ENCODE assay signal across 20 mouse cellular contexts in the genomic region with DNA sequence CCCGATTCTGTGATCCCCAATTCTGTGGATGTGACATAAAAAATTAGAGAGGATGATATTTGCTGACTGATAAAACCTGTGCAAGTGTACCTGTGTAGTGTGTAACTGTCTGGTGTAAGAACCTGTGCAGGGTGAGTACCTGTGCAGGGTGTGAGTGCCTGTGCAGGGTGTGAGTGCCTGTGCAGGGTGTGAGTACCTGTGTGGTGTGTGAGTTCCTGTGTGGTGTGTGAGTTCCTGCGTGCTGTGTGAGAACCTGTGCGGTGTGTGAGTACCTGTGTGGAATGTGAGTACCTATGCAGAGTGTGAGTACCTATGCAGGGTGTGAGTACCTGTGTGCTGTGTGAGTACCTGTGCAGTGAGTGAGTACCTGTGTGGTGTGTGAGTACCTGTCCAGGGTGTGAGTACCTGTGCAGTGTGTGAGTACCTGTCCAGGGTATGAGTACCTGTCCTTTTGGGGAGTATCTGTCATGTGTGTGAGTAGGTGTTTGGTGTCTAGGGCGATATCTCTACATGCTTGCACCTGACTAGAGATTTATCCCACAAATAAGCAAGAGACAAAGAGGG.
DNase-seq lines count a peak whose midpoint lies in the region; ATAC-seq and TF ChIP-seq lines count a peak whose summit lies in the region.
"Had no signal": no experiment of that assay in that cellular context is flagged by ENCODE, and none has a peak within 500 bp of the region (broad histone marks: within the 10 kb centered on the region; RNA-seq: fewer than 3 reads in every experiment).

No protein-coding gene starts in this region.

- 95% methylated on average over 4 of the region's 4 CpGs for WGBS in forebrain, embryonic 13.5 days
- 96% methylated on average over 4 of the region's 4 CpGs for WGBS in forebrain, embryonic 15.5 days
- 90% methylated on average over 4 of the region's 4 CpGs for WGBS in intestine, embryonic 16.5 days
- WGBS in intestine, embryonic 15.5 days, result 93% methylated on average over 4 of the region's 4 CpGs
- WGBS in midbrain, embryonic 12.5 days, result 88% methylated on average over 4 of the region's 4 CpGs
- WGBS in midbrain, postnatal 0 days, result 96% methylated on average over 4 of the region's 4 CpGs
- WGBS in embryonic facial prominence, embryonic 15.5 days, result 92% methylated on average over 4 of the region's 4 CpGs
- WGBS in liver, postnatal 0 days (ENCODE audit: insufficient replicate concordance), result 75% methylated on average over 4 of the region's 4 CpGs

- H3K4me3 ChIP-seq in forebrain, embryonic 13.5 days, result no peak overlapping the region
- H3K4me3 ChIP-seq in forebrain, embryonic 15.5 days, result no peak overlapping the region
- no peak overlapping the region for H3K4me3 ChIP-seq in intestine, embryonic 16.5 days (ENCODE audit: low read length)
- no peak overlapping the region for H3K4me3 ChIP-seq in intestine, embryonic 15.5 days (replicated peaks)
- no peak overlapping the region for H3K4me3 ChIP-seq in midbrain, embryonic 12.5 days
- no peak overlapping the region for H3K4me3 ChIP-seq in midbrain, postnatal 0 days (ENCODE audit: low read depth, low read length)
- H3K4me3 ChIP-seq in embryonic facial prominence, embryonic 15.5 days (replicated peaks), result no peak overlapping the region
- no peak overlapping the region for H3K4me3 ChIP-seq in liver, postnatal 0 days (ENCODE audit: low read depth, low read length)
- H3K4me3 ChIP-seq: forebrain, embryonic 12.5 days; kidney, embryonic 15.5 days; liver, embryonic 15.5 days; neural tube, embryonic 12.5 days had no signal

- TF ChIP-seq CTCF in midbrain, postnatal 0 days (IDR thresholded peaks at IDR 0.05), result no peak
- TF ChIP-seq CTCF in liver, postnatal 0 days (IDR thresholded peaks at IDR 0.05; ENCODE audit: low read depth), result no peak

- no peaks in the 10 kb centered on the region for H3K36me3 ChIP-seq in forebrain, embryonic 13.5 days (ENCODE audit: poor library complexity, severe bottlenecking)
- no peaks in the 10 kb centered on the region; the same call in 1 of the 2 replicates for H3K36me3 ChIP-seq in forebrain, embryonic 15.5 days
- no peaks in the 10 kb centered on the region for H3K36me3 ChIP-seq in intestine, embryonic 16.5 days (ENCODE audit: control insufficient read depth, insufficient read depth, low read length)
- H3K36me3 ChIP-seq in intestine, embryonic 15.5 days, result no peaks in the 10 kb centered on the region
- H3K36me3 ChIP-seq in midbrain, embryonic 12.5 days, result peaks cover 6% of the 10 kb centered on the region; the same call in 1 of the 2 replicates
- H3K36me3 ChIP-seq in midbrain, postnatal 0 days (ENCODE audit: insufficient read depth, low read length), result peaks cover 6% of the 10 kb centered on the region; the same call in 1 of the 2 replicates
- H3K36me3 ChIP-seq in embryonic facial prominence, embryonic 15.5 days, result peaks cover 26% of the 10 kb centered on the region
- no peaks in the 10 kb centered on the region for H3K36me3 ChIP-seq in liver, postnatal 0 days (replicated peaks; ENCODE audit: insufficient read depth, low read length)
- H3K36me3 ChIP-seq: kidney, embryonic 15.5 days; liver, embryonic 15.5 days had no signal

- no peak overlapping the region for H3K9ac ChIP-seq in forebrain, embryonic 13.5 days
- no peak overlapping the region for H3K9ac ChIP-seq in forebrain, embryonic 15.5 days (replicated peaks)
- no peak overlapping the region for H3K9ac ChIP-seq in intestine, embryonic 16.5 days (ENCODE audit: low read depth, low read length)
- H3K9ac ChIP-seq in intestine, embryonic 15.5 days, result no peak overlapping the region
- no peak overlapping the region for H3K9ac ChIP-seq in midbrain, embryonic 12.5 days (replicated peaks)
- no peak overlapping the region for H3K9ac ChIP-seq in midbrain, postnatal 0 days (replicated peaks; ENCODE audit: low read length, poor library complexity, severe bottlenecking)
- no peak overlapping the region for H3K9ac ChIP-seq in embryonic facial prominence, embryonic 15.5 days
- no peak overlapping the region for H3K9ac ChIP-seq in liver, postnatal 0 days (replicated peaks)
- H3K9ac ChIP-seq: forebrain, embryonic 12.5 days; kidney, embryonic 15.5 days; liver, embryonic 15.5 days; neural tube, embryonic 12.5 days had no signal

- TF ChIP-seq EP300 in liver, postnatal 0 days (IDR thresholded peaks at IDR 0.05; ENCODE audit: low read depth), result no peak

- H3K27ac ChIP-seq in forebrain, embryonic 13.5 days, result no peak overlapping the region
- no peak overlapping the region for H3K27ac ChIP-seq in forebrain, embryonic 15.5 days (replicated peaks)
- no peak overlapping the region for H3K27ac ChIP-seq in intestine, embryonic 16.5 days (ENCODE audit: low read length)
- H3K27ac ChIP-seq in intestine, embryonic 15.5 days, result no peak overlapping the region
- no peak overlapping the region for H3K27ac ChIP-seq in midbrain, embryonic 12.5 days (replicated peaks)
- no peak overlapping the region for H3K27ac ChIP-seq in midbrain, postnatal 0 days (ENCODE audit: low read depth, low read length)
- H3K27ac ChIP-seq in embryonic facial prominence, embryonic 15.5 days (replicated peaks), result no peak overlapping the region
- H3K27ac ChIP-seq in liver, postnatal 0 days (ENCODE audit: low read depth), result no peak overlapping the region
- H3K27ac ChIP-seq: forebrain, embryonic 12.5 days; kidney, embryonic 15.5 days; liver, embryonic 15.5 days; neural tube, embryonic 12.5 days had no signal

- H3K27me3 ChIP-seq in forebrain, embryonic 13.5 days, result no peaks in the 10 kb centered on the region
- no peaks in the 10 kb centered on the region for H3K27me3 ChIP-seq in forebrain, embryonic 15.5 days
- no peaks in the 10 kb centered on the region for H3K27me3 ChIP-seq in intestine, embryonic 16.5 days (replicated peaks; ENCODE audit: control insufficient read depth, insufficient read depth, low read length)
- H3K27me3 ChIP-seq in intestine, embryonic 15.5 days (replicated peaks), result no peaks in the 10 kb centered on the region
- no peaks in the 10 kb centered on the region for H3K27me3 ChIP-seq in midbrain, embryonic 12.5 days
- no peaks in the 10 kb centered on the region for H3K27me3 ChIP-seq in midbrain, postnatal 0 days (ENCODE audit: insufficient read depth, low read length)
- H3K27me3 ChIP-seq in embryonic facial prominence, embryonic 15.5 days, result no peaks in the 10 kb centered on the region
- H3K27me3 ChIP-seq in liver, postnatal 0 days (ENCODE audit: insufficient read depth, low read length), result no peaks in the 10 kb centered on the region
- H3K27me3 ChIP-seq: forebrain, embryonic 12.5 days; kidney, embryonic 15.5 days; liver, embryonic 15.5 days; neural tube, embryonic 12.5 days had no signal

- no peaks in the 10 kb centered on the region for H3K4me1 ChIP-seq in forebrain, embryonic 13.5 days
- H3K4me1 ChIP-seq in forebrain, embryonic 15.5 days, result no peaks in the 10 kb centered on the region
- H3K4me1 ChIP-seq in intestine, embryonic 16.5 days (ENCODE audit: control insufficient read depth, insufficient read depth, low read length), result no peaks in the 10 kb centered on the region
- no peaks in the 10 kb centered on the region for H3K4me1 ChIP-seq in intestine, embryonic 15.5 days (replicated peaks)
- H3K4me1 ChIP-seq in midbrain, embryonic 12.5 days, result no peaks in the 10 kb centered on the region
- H3K4me1 ChIP-seq in midbrain, postnatal 0 days (ENCODE audit: insufficient read depth, low read length), result no peaks in the 10 kb centered on the region
- no peaks in the 10 kb centered on the region for H3K4me1 ChIP-seq in embryonic facial prominence, embryonic 15.5 days
- no peaks in the 10 kb centered on the region for H3K4me1 ChIP-seq in liver, postnatal 0 days (ENCODE audit: insufficient read depth)
- H3K4me1 ChIP-seq: forebrain, embryonic 12.5 days; kidney, embryonic 15.5 days; liver, embryonic 15.5 days; neural tube, embryonic 12.5 days had no signal

- no peaks in the 10 kb centered on the region for H3K9me3 ChIP-seq in forebrain, embryonic 13.5 days (replicated peaks)
- H3K9me3 ChIP-seq in forebrain, embryonic 15.5 days, result no peaks in the 10 kb centered on the region
- no peaks in the 10 kb centered on the region for H3K9me3 ChIP-seq in intestine, embryonic 16.5 days (ENCODE audit: control insufficient read depth, low read length)
- H3K9me3 ChIP-seq in intestine, embryonic 15.5 days, result no peaks in the 10 kb centered on the region
- H3K9me3 ChIP-seq in midbrain, embryonic 12.5 days, result no peaks in the 10 kb centered on the region
- H3K9me3 ChIP-seq in midbrain, postnatal 0 days (ENCODE audit: low read length), result no peaks in the 10 kb centered on the region
- no peaks in the 10 kb centered on the region for H3K9me3 ChIP-seq in embryonic facial prominence, embryonic 15.5 days (replicated peaks)
- no peaks in the 10 kb centered on the region for H3K9me3 ChIP-seq in liver, postnatal 0 days (ENCODE audit: low read length)
- H3K9me3 ChIP-seq: forebrain, embryonic 12.5 days; kidney, embryonic 15.5 days; liver, embryonic 15.5 days; neural tube, embryonic 12.5 days had no signal

- ATAC-seq in forebrain, embryonic 13.5 days, result peak; percentile 30; the same call in 1 of the 2 replicates
- ATAC-seq in forebrain, embryonic 15.5 days (replicated peaks), result no peak
- 0 out of 2 replicates have a peak, but pooled peaks have one; percentile 18 for ATAC-seq in intestine, embryonic 16.5 days
- ATAC-seq in intestine, embryonic 15.5 days, result no peak
- ATAC-seq in midbrain, embryonic 12.5 days (ENCODE audit: low FRiP score, low read depth), result peak; percentile 23; the same call in 1 of the 2 replicates
- ATAC-seq in midbrain, postnatal 0 days (ENCODE audit: low FRiP score), result no peak
- peak; percentile 54; the same call in 1 of the 2 replicates for ATAC-seq in embryonic facial prominence, embryonic 15.5 days (ENCODE audit: insufficient number of reproducible peaks, low FRiP score, low TSS enrichment, low read depth)
- ATAC-seq in liver, postnatal 0 days, result no peak
- ATAC-seq: lung, postnatal 0 days had no signal

- DNase-seq in midbrain, postnatal 0 days (ENCODE audit: low spot score), result no peak
- no peak for DNase-seq in liver, postnatal 0 days
- DNase-seq: adrenal gland, postnatal 14 days; cerebellum, adult 9-10 months; kidney, postnatal 36 days; liver; right cerebral cortex, adult 18-20 months; right cerebral cortex, postnatal 4 days; thymus, postnatal 14 days had no signal

- no peak overlapping the region for H3K4me2 ChIP-seq in forebrain, embryonic 13.5 days
- H3K4me2 ChIP-seq in forebrain, embryonic 15.5 days (replicated peaks), result no peak overlapping the region
- H3K4me2 ChIP-seq in intestine, embryonic 16.5 days (ENCODE audit: low read depth, low read length), result no peak overlapping the region
- no peak overlapping the region for H3K4me2 ChIP-seq in intestine, embryonic 15.5 days (replicated peaks)
- H3K4me2 ChIP-seq in midbrain, embryonic 12.5 days (replicated peaks), result no peak overlapping the region
- no peak overlapping the region for H3K4me2 ChIP-seq in midbrain, postnatal 0 days (ENCODE audit: low read depth, low read length, poor library complexity, severe bottlenecking)
- no peak overlapping the region for H3K4me2 ChIP-seq in embryonic facial prominence, embryonic 15.5 days (replicated peaks)
- no peak overlapping the region for H3K4me2 ChIP-seq in liver, postnatal 0 days (ENCODE audit: low read depth, low read length)
- H3K4me2 ChIP-seq: forebrain, embryonic 12.5 days; kidney, embryonic 15.5 days; liver, embryonic 15.5 days; neural tube, embryonic 12.5 days had no signal

Comparison
In these comparisons a context has a peak if more than half of its experiments do, and no peak if none do; other contexts are left out.
1. ATAC-seq: peak in forebrain, embryonic 13.5 days (single experiment), intestine, embryonic 16.5 days (single experiment), midbrain, embryonic 12.5 days (single experiment) and embryonic facial prominence, embryonic 15.5 days (single experiment); none in forebrain, embryonic 15.5 days (single experiment), intestine, embryonic 15.5 days (single experiment), midbrain, postnatal 0 days (single experiment) and liver, postnatal 0 days (single experiment).